Mouse (Mus musculus): Measurements from ENCODE around the gene Olfr1359. TPM values are rescaled to one million over a fixed set of nuclear protein-coding genes. Genes with fewer than 3 reads are reported as not detected.
"Not testable (repeated sequence)": the region's sequence is repeated elsewhere in the genome, so short reads cannot be mapped to it uniquely, and the experiment has no call there.

Gene Olfr1359
- polyA plus RNA-seq, 1 experiment from 2014 or later, result not detected

DNA sequence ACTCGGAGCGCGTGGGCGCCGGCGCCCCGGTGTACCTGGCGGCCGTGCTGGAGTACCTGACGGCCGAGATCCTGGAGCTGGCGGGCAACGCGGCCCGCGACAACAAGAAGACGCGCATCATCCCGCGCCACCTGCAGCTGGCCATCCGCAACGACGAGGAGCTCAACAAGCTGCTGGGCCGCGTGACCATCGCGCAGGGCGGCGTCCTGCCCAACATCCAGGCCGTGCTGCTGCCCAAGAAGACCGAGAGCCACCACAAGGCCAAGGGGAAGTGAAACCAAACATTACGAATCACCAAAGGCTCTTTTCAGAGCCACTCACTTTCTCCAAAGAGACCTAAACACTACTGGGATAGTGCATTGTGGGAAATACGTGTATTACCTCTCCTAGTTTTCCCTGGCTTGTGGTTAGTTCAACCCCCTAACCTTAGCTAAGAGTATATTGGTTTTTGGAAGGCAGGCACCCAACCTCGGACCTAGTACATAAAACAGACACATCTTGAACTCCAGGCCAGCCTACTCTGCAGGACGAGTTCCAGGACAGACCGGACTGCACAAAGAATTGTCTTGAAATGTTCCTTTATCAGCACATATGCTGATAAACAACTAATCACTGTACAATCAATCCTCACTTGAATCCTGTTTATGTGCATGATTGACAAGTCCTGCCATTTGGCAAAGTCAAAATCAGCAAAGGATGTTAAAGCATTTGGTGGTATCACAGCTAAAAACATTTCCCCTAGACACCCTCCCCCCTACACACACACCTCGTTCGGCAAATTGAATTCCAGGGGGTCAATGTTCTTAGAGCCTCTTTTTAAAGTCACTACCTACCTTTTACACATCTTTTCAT lies 18.9 kb downstream of the Olfr1359 start:
- not testable (repeated sequence) for H3K9me3 ChIP-seq; H3K27me3 ChIP-seq; ATAC-seq (ENCODE audit: insufficient number of reproducible peaks, low FRiP score, low TSS enrichment, low read depth); H3K36me3 ChIP-seq
- Histone ChIP-seq H3K9ac (peak overlapping the region; percentile 47; the same call in 1 of the 2 replicates), H3K27ac (peak overlapping the region; percentile 91), H3K4me2 (peak overlapping the region; percentile 69), H3K4me1 (peaks cover 27% of the 10 kb centered on the region), H3K4me3 (peak overlapping the region; percentile 44)
- 0% methylated on average over 15 of the region's 38 CpGs for WGBS

DNA sequence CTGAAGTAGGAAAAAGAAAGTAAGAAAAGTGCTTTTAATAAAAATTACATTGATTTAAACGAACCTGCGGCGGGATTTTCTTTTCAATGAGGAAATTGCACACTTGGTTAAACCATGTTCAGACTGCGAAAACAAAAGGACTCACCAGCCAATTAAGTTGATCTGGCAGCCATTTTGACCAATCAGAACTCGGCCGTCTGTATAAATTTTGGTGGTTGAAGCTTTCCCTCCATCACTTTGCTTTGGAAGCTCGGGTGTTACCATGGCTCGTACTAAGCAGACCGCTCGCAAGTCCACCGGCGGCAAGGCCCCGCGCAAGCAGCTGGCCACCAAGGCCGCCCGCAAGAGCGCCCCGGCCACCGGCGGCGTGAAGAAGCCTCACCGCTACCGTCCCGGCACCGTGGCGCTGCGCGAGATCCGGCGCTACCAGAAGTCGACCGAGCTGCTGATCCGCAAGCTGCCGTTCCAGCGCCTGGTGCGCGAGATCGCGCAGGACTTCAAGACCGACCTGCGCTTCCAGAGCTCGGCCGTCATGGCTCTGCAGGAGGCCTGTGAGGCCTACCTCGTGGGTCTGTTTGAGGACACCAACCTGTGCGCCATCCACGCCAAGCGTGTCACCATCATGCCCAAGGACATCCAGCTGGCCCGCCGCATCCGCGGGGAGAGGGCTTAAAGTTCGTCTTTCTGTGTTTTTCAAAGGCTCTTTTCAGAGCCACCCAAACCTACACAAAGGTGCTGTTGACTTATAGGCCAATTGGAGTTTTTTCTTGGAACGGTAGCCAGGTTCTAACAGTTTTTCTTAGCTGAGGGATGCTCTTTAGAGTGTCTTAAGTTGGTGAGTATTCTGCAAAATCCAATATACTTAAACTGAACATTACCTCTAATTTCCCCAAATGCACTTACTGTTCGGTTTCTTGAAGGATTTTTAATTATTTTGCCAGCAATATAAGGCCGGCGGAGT lies 19.8 kb downstream of the Olfr1359 start, which contains the start of gene Hist1h3h:
Hist1h3h (plus strand) TSS at position 263 of the 961 bp plus-strand sequence.
- not testable (repeated sequence) for H3K9me3 ChIP-seq, H3K27me3 ChIP-seq, H3K36me3 ChIP-seq
- Histone ChIP-seq H3K27ac (peak within 1 kb of the TSS; percentile 91), H3K4me3 (peak within 1 kb of the TSS; percentile 44), H3K9ac (peak within 1 kb of the TSS; percentile 47; the same call in 1 of the 2 replicates), H3K4me1 (peaks cover 27% of the 10 kb centered on the region), H3K4me2 (peak within 1 kb of the TSS; percentile 69)
- peak; percentile 42; the same call in 1 of the 2 replicates for ATAC-seq (ENCODE audit: insufficient number of reproducible peaks, low FRiP score, low TSS enrichment, low read depth)
- under 1% methylated on average over 30 of the region's 56 CpGs for WGBS

- WGBS, result 56% methylated on average over 4 of the region's 4 CpGs
- no peaks in the 10 kb centered on the region for H3K36me3 ChIP-seq
- peak overlapping the region; percentile 52 for H3K4me2 ChIP-seq
- ATAC-seq (ENCODE audit: insufficient number of reproducible peaks, low FRiP score, low TSS enrichment, low read depth), result no peak
- H3K27ac ChIP-seq, result peak overlapping the region; percentile 80
- H3K9ac ChIP-seq, result 0 out of 2 replicates have a peak overlapping the region, but pooled peaks have one; percentile 29
- peak overlapping the region; percentile 44 for H3K4me3 ChIP-seq
- no peaks in the 10 kb centered on the region for H3K27me3 ChIP-seq
- H3K9me3 ChIP-seq, result no peaks in the 10 kb centered on the region
- peaks cover 27% of the 10 kb centered on the region for H3K4me1 ChIP-seq
Observed at GRCm38 (mm10) chr13:21718381-21719080, 20.6 kb downstream of the Olfr1359 start.

- Histone ChIP-seq H3K4me3 (peak overlapping the region; percentile 44), H3K27ac (peak overlapping the region; percentile 87), H3K9ac (peak overlapping the region; percentile 10; the same call in 1 of the 2 replicates), H3K4me1 (peaks cover 18% of the 10 kb centered on the region), H3K4me2 (peak overlapping the region; percentile 52)
- 2% methylated on average over 21 of the region's 44 CpGs for WGBS
- ATAC-seq (ENCODE audit: insufficient number of reproducible peaks, low FRiP score, low TSS enrichment, low read depth); H3K36me3 ChIP-seq; H3K9me3 ChIP-seq; H3K27me3 ChIP-seq: not testable (repeated sequence)
Observed at GRCm38 (mm10) chr13:21721107-21721756, 23.3 kb downstream of the Olfr1359 start.

DNA sequence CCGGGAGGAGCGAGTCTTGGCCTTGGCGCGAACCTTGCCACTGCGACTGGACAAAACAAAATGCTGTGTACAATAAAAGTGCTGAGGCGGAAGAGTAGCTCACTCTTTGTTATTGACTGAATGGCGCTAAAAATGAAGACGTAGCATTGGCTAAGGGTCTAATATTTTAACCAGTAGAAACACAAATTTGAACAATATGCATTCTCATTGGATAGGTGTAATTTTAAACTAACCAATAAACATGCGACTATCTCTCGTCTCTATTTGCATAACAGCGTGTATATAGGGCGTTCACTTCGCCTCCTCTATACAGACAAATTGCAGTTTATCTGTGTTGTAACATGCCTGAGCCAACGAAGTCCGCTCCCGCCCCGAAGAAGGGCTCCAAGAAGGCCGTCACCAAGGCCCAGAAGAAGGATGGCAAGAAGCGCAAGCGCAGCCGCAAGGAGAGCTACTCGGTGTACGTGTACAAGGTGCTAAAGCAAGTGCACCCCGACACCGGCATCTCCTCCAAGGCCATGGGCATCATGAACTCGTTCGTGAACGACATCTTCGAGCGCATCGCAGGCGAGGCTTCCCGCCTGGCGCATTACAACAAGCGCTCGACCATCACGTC lies 24.0 kb downstream of the Olfr1359 start, which contains the start of gene Hist1h2bm:
Hist1h2bm (plus strand) TSS at position 288 of the 616 bp plus-strand sequence.
- H3K9me3 ChIP-seq, H3K36me3 ChIP-seq, H3K27me3 ChIP-seq: not testable (repeated sequence)
- peak; percentile 96 for ATAC-seq (ENCODE audit: insufficient number of reproducible peaks, low FRiP score, low TSS enrichment, low read depth)
- Histone ChIP-seq H3K9ac (peak within 1 kb of the TSS; percentile 23; the same call in 1 of the 2 replicates), H3K4me1 (peaks cover 17% of the 10 kb centered on the region), H3K27ac (peak within 1 kb of the TSS; percentile 87), H3K4me3 (peak within 1 kb of the TSS; percentile 44), H3K4me2 (peak within 1 kb of the TSS; percentile 58)
- under 1% methylated on average over 37 of the region's 37 CpGs for WGBS

- H3K27me3 ChIP-seq, result no peaks in the 10 kb centered on the region
- no peaks in the 10 kb centered on the region for H3K9me3 ChIP-seq
- 3% methylated on average over 11 of the region's 11 CpGs for WGBS
- peak overlapping the region; percentile 87 for H3K27ac ChIP-seq
- H3K4me3 ChIP-seq, result peak overlapping the region; percentile 44
- no peaks in the 10 kb centered on the region for H3K36me3 ChIP-seq
- H3K9ac ChIP-seq, result 0 out of 2 replicates have a peak overlapping the region, but pooled peaks have one; percentile 23
- ATAC-seq (ENCODE audit: insufficient number of reproducible peaks, low FRiP score, low TSS enrichment, low read depth), result no peak
- H3K4me2 ChIP-seq, result peak overlapping the region; percentile 58
- H3K4me1 ChIP-seq, result peaks cover 14% of the 10 kb centered on the region
Observed at GRCm38 (mm10) chr13:21722373-21722925, 24.5 kb downstream of the Olfr1359 start.

GRCm38 (mm10) chr13:21722993-21723836 lies 25.3 kb downstream of the Olfr1359 start:
- no peak overlapping the region for H3K4me2 ChIP-seq
- H3K9ac ChIP-seq, result no peak overlapping the region
- H3K27ac ChIP-seq, result no peak overlapping the region
- ATAC-seq (ENCODE audit: insufficient number of reproducible peaks, low FRiP score, low TSS enrichment, low read depth), result no peak
- H3K4me3 ChIP-seq, result no peak overlapping the region
- H3K4me1 ChIP-seq, result peaks cover 12% of the 10 kb centered on the region
- no peaks in the 10 kb centered on the region for H3K27me3 ChIP-seq
- H3K36me3 ChIP-seq, result no peaks in the 10 kb centered on the region
- H3K9me3 ChIP-seq, result no peaks in the 10 kb centered on the region
- WGBS, result 27% methylated on average over 5 of the region's 5 CpGs

DNA sequence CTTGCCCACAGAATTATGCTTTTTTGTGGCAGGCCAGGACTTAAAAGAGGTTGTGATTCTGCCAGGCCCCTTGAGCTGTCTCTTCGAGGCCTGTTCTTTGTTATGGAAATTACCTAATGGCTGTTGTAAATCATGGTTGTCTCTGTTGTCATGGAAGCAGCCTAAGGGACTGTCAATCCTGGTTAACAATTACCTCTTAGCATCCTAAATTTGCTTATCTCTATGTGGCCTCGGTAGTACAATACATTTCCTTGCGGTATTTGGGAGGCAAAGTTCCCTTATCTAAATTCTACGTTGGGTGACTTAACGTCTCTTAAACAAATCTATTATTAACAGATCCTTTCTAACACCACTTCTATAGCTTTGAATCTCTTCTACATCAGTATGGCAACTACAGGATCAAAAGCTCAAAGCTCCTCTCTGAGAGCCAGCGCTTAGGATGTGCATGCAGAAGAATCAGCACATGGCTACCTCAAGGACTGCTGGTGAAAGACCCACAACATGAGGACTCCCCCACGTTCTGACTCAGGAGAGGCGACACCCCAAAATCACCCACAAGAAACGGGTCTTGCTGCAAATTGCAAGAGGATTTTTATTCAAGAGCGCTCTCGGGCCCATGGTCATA lies 30.1 kb downstream of the Olfr1359 start:
- WGBS, result 32% methylated on average over 11 of the region's 11 CpGs
- Histone ChIP-seq H3K4me2 (no peak overlapping the region), H3K4me3 (no peak overlapping the region), H3K9me3 (no peaks in the 10 kb centered on the region), H3K36me3 (no peaks in the 10 kb centered on the region), H3K4me1 (no peaks in the 10 kb centered on the region), H3K27ac (no peak overlapping the region), H3K9ac (no peak overlapping the region), H3K27me3 (no peaks in the 10 kb centered on the region)
- no peak for ATAC-seq (ENCODE audit: insufficient number of reproducible peaks, low FRiP score, low TSS enrichment, low read depth)

DNA sequence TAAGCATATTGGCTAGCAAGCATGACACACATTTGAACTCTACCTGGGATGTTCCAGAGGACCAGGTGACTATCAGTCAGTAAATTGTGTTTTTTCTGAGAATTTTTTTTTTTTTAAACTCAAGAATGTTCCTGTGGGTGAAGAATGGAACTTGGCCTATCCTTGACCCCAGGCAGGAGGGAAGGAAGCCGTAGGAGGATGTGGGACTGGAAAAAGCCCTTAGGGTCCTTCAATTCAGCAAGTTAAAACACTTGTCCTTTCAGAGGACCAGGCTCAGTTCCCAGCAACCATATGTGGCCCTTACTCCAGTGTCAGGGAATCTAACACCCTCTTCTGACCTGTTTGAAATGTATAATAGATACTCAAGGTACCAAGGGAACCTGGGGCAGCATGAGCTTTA lies 31.6 kb downstream of the Olfr1359 start:
- no peaks in the 10 kb centered on the region for H3K9me3 ChIP-seq
- no peaks in the 10 kb centered on the region for H3K36me3 ChIP-seq
- no peak overlapping the region for H3K27ac ChIP-seq
- no peak overlapping the region for H3K4me3 ChIP-seq
- no peaks in the 10 kb centered on the region for H3K27me3 ChIP-seq
- no peak overlapping the region for H3K9ac ChIP-seq
- H3K4me1 ChIP-seq, result 0 out of 2 replicates have a peak, but pooled peaks cover 2% of the 10 kb centered on the region
- WGBS, result 25% methylated on average over 1 of the region's 1 CpGs
- H3K4me2 ChIP-seq, result no peak overlapping the region
- no peak for ATAC-seq (ENCODE audit: insufficient number of reproducible peaks, low FRiP score, low TSS enrichment, low read depth)
